Mouse (Mus musculus): ENCODE measurements at regions not wholly inside any gene's neighbourhood (a gene's known extent, or its start where the extent isn't known, plus 50 kb on each side); places are given as distances from the start of the nearest gene placed in this dataset.

DNA sequence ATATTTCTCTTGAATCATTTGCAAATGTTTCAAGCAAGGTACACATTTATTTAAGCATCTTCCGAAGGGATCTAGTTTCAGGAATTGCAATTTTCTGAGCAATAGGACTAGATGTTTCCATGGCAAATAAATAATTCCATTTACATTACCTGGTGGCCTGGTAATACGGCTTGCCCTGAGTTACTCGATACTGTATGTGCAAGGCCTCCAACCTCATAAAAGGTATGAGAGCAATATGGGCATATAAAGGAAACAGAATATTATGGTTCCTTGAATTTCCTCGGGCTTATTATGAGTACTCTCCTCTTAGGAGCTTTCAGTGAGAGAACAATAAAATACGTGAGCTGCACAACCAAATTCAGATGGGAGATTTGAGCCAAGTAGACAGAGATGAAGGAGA, 81.4 kb upstream of the Gm9972 start:
- H3K4me3 ChIP-seq: no peak overlapping the region
- H3K27me3 ChIP-seq: no peaks in the 10 kb centered on the region
- H3K4me2 ChIP-seq (replicated peaks): no peak overlapping the region
- no peaks in the 10 kb centered on the region for H3K9me3 ChIP-seq
- H3K27ac ChIP-seq (replicated peaks): no peak overlapping the region
- H3K4me1 ChIP-seq: no peaks in the 10 kb centered on the region
- ATAC-seq (ENCODE audit: low FRiP score, low read depth): no peak
- WGBS: 88% methylated on average over 5 of the region's 5 CpGs
- no peak overlapping the region for H3K9ac ChIP-seq (replicated peaks)
- H3K36me3 ChIP-seq: no peaks in the 10 kb centered on the region

DNA sequence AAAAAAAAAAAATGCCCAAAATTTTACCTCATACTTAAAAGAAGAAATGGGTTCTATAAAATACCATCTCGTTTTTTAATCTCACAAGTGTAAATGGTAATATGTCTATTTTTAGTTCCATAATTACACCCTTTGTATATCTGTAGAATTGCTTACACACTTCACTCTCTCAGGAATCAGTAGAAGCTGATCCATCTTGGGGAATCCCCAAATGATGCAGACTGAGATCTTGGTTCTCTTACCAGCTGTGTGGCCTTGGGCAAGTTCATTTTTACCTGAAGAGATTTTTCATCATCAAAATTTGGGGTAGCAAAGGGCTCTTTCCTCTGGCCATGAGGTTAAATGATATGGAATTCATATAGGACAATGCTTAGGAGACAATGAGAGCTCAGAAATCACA, 69.8 kb upstream of the Gm9972 start:
- Histone ChIP-seq H3K36me3 (no peaks in the 10 kb centered on the region), H3K27ac (replicated peaks) (no peak overlapping the region), H3K4me1 (no peaks in the 10 kb centered on the region), H3K9ac (replicated peaks) (no peak overlapping the region), H3K4me3 (no peak overlapping the region), H3K27me3 (no peaks in the 10 kb centered on the region), H3K9me3 (no peaks in the 10 kb centered on the region), H3K4me2 (replicated peaks) (no peak overlapping the region)
- WGBS: 65% methylated on average over 1 of the region's 1 CpGs
- no peak for ATAC-seq (ENCODE audit: low FRiP score, low read depth)

DNA sequence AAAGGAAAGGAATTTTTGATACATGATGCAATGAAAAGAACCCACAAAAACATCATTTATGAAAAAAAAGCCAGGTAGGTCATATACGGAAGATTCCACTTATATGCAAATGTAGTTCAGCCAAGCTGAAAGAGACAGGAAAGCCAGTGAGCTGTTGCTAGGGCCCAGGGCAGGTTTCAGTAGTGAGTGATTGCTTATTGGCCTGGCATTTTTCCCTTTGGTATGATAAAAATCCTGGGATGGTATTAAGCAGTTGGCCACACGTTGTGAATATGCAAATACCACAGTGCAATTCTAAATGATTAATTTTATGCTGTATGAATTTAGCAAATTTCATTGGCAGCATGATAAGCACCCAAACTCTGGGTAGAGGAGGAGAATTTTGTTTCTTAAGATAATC, 57.3 kb upstream of the Gm9972 start:
- H3K4me2 ChIP-seq (replicated peaks): no peak overlapping the region
- WGBS: 66% methylated on average over 2 of the region's 2 CpGs
- H3K4me1 ChIP-seq: no peaks in the 10 kb centered on the region
- H3K36me3 ChIP-seq: no peaks in the 10 kb centered on the region
- no peaks in the 10 kb centered on the region for H3K27me3 ChIP-seq
- H3K9me3 ChIP-seq: no peaks in the 10 kb centered on the region
- no peak overlapping the region for H3K4me3 ChIP-seq
- H3K27ac ChIP-seq (replicated peaks): no peak overlapping the region
- H3K9ac ChIP-seq (replicated peaks): no peak overlapping the region
- no peak for ATAC-seq (ENCODE audit: low FRiP score, low read depth)
